Comparison of ENCODE assay signal across 16 mouse cellular contexts in genomic region chr7:34968749-34969433, GRCm38 (mm10). TPM values are rescaled to one million over a fixed set of nuclear protein-coding genes. Genes with fewer than 3 reads are reported as not detected.
A peak's percentile ranks its signal among the peaks of the same experiment; 100 is the strongest.
DNase-seq lines count a peak whose midpoint lies in the region; ATAC-seq lines count a peak whose summit lies in the region.
"Had no signal": no experiment of that assay in that cellular context is flagged by ENCODE, and none has a peak within 500 bp of the region (broad histone marks: within the 10 kb centered on the region; RNA-seq: fewer than 3 reads in every experiment).

No protein-coding gene starts in this region.

- 0 out of 2 replicates have a peak, but pooled peaks cover 4% of the 10 kb centered on the region for H3K4me1 ChIP-seq in lung, embryonic 15.5 days
- H3K4me1 ChIP-seq in liver, embryonic 16.5 days (ENCODE audit: control insufficient read depth, low read depth, low read length) = peaks cover 15% of the 10 kb centered on the region
- H3K4me1 ChIP-seq: hindbrain, embryonic 15.5 days had no signal

- 80% methylated on average over 3 of the region's 3 CpGs for WGBS in lung, embryonic 15.5 days
- 35% methylated on average over 3 of the region's 3 CpGs for WGBS in liver, embryonic 16.5 days (ENCODE audit: insufficient replicate concordance)

- H3K4me2 ChIP-seq in lung, embryonic 15.5 days = no peak overlapping the region
- H3K4me2 ChIP-seq in liver, embryonic 16.5 days (ENCODE audit: low read depth, low read length) = peak overlapping the region; percentile 43; the same call in 1 of the 2 replicates
- H3K4me2 ChIP-seq: hindbrain, embryonic 15.5 days; midbrain, embryonic 13.5 days; neural tube, embryonic 13.5 days had no signal

- no peak overlapping the region for H3K9ac ChIP-seq in lung, embryonic 15.5 days
- H3K9ac ChIP-seq in liver, embryonic 16.5 days (ENCODE audit: low read depth, low read length) = peak overlapping the region; percentile 25
- H3K9ac ChIP-seq: hindbrain, embryonic 15.5 days; midbrain, embryonic 13.5 days; neural tube, embryonic 13.5 days had no signal

- DNase-seq in lung, adult 18-20 months = no peak
- no peak for DNase-seq in layer of hippocampus, adult 8-10 months (ENCODE audit: low spot score in 2 of 2)
- DNase-seq in thymus, postnatal 10 days (ENCODE audit: low spot score in 2 of 2) = no peak
- DNase-seq in left cerebral cortex, adult 8-10 months (ENCODE audit: low spot score in 2 of 2) = no peak
- no peak for DNase-seq in cerebellum, postnatal 14 days
- DNase-seq: adrenal gland, postnatal 25 days; cerebellum, adult 11-12 months; kidney, postnatal 25 days; right cerebral cortex, postnatal 14 days had no signal

- H3K27ac ChIP-seq in lung, embryonic 15.5 days = no peak overlapping the region
- peak overlapping the region; percentile 83 for H3K27ac ChIP-seq in liver, embryonic 16.5 days (ENCODE audit: low read length)
- H3K27ac ChIP-seq: hindbrain, embryonic 15.5 days; midbrain, embryonic 13.5 days; neural tube, embryonic 13.5 days had no signal

- H3K27me3 ChIP-seq in lung, embryonic 15.5 days = no peaks in the 10 kb centered on the region
- H3K27me3 ChIP-seq in liver, embryonic 16.5 days (ENCODE audit: control insufficient read depth, insufficient read depth, low read depth, low read length) = no peaks in the 10 kb centered on the region
- H3K27me3 ChIP-seq: hindbrain, embryonic 15.5 days; midbrain, embryonic 13.5 days; neural tube, embryonic 13.5 days had no signal

- no peaks in the 10 kb centered on the region for H3K9me3 ChIP-seq in lung, embryonic 15.5 days
- no peaks in the 10 kb centered on the region; the same call in 1 of the 2 replicates for H3K9me3 ChIP-seq in liver, embryonic 16.5 days (replicated peaks; ENCODE audit: control insufficient read depth, low read length)
- H3K9me3 ChIP-seq: hindbrain, embryonic 15.5 days; midbrain, embryonic 13.5 days; neural tube, embryonic 13.5 days had no signal

- no peak overlapping the region for H3K4me3 ChIP-seq in lung, embryonic 15.5 days
- H3K4me3 ChIP-seq in liver, embryonic 16.5 days (ENCODE audit: low read depth, low read length) = peak overlapping the region; percentile 43
- H3K4me3 ChIP-seq: hindbrain, embryonic 15.5 days; midbrain, embryonic 13.5 days; neural tube, embryonic 13.5 days had no signal

- 0 out of 2 replicates have a peak, but pooled peaks cover 9% of the 10 kb centered on the region for H3K36me3 ChIP-seq in lung, embryonic 15.5 days
- peaks cover 7% of the 10 kb centered on the region for H3K36me3 ChIP-seq in liver, embryonic 16.5 days (ENCODE audit: control insufficient read depth, insufficient read depth)
- H3K36me3 ChIP-seq: hindbrain, embryonic 15.5 days had no signal

- ATAC-seq in lung, embryonic 15.5 days (ENCODE audit: borderline replicate concordance, extremely low read depth, low FRiP score, low TSS enrichment) = 0 out of 2 replicates have a peak, but pooled peaks have one; percentile 17
- peak; percentile 91 for ATAC-seq in erythroid progenitor cell, adult 5-6 weeks (replicated peaks; ENCODE audit: low FRiP score, poor library complexity, severe bottlenecking)
- ATAC-seq in liver, embryonic 16.5 days (ENCODE audit: low read depth) = peak; percentile 98
- ATAC-seq: lung, postnatal 0 days; midbrain, embryonic 13.5 days had no signal

RNA-seq across cellular contexts. Expression of gene Pepd, which starts 56.7 kb away (rescaled TPM):
- 67.5 and 67.6 TPM in 2 replicates for polyA plus RNA-seq in lung, embryonic 15.5 days (2015; fragmentation: Nextera tagmentation; extraction: Ambion mirVana)
- total RNA-seq in erythroid progenitor cell, adult 5-6 weeks (2015; ENCODE audit: low replicate concordance) = 15.5 and 17.2 TPM in 2 replicates
- total RNA-seq in erythroid progenitor cell, adult 5-6 weeks (2017; ENCODE audit: low replicate concordance) = 17.2 and 19.1 TPM in 2 replicates
- 54.1 and 56.0 TPM in 2 replicates for polyA plus RNA-seq in liver, embryonic 16.5 days (2015; fragmentation: Nextera tagmentation; extraction: Ambion mirVana)
- total RNA-seq in layer of hippocampus, adult 8-10 months (2022) = 10 to 100 TPM; 31.5 to 40.8 (median 37.0) TPM
- total RNA-seq in left cerebral cortex, adult 8-10 months (2022) = 10 to 100 TPM; 32.5 to 36.0 (median 33.8) TPM

Comparison
In these comparisons a context has a peak if more than half of its experiments do, and no peak if none do; other contexts are left out.
1. ATAC-seq: peak in every context shown above with its lines; median percentile 98 in liver, embryonic 16.5 days; 91 in erythroid progenitor cell, adult 5-6 weeks; 17 in lung, embryonic 15.5 days.